Mouse (Mus musculus) liver, embryonic 14.5 days (tissue): ENCODE results near the gene Olfr166. TPM values are rescaled to one million over a fixed set of nuclear protein-coding genes. Genes with fewer than 3 reads are reported as not detected.
"Not testable (repeated sequence)": the region's sequence is repeated elsewhere in the genome, so short reads cannot be mapped to it uniquely, and the experiment has no call there.

Source experiments
- ATAC-seq: fragments of 200-750 bp; cut with Nextera tagmentation; 2 replicates; pipeline ENCODE4 v1.8.0; 2017; ENCODE audit warnings: moderate number of reproducible peaks, mild to moderate bottlenecking, moderate library complexity; ENCODE audit not compliant: insufficient read depth
- DNase-seq, 3 experiments: peaks; one replicate each; pipeline ENCODE4 v3.0.0-alpha.2; 2012 to 2013; ENCODE audit warnings: low read depth in 3 of 3, low spot score in 3 of 3
- H3K27ac ChIP-seq: fragments of 300-500 bp; sonication (generic); 2 replicates; pipeline ENCODE4 v1.5.1; 2014; ENCODE audit warnings: moderate library complexity, mild to moderate bottlenecking, control low read depth, inconsistent platforms
- H3K27me3 ChIP-seq: fragments of 300-500 bp; sonication (generic); 2 replicates; pipeline ENCODE4 v1.6.1; 2014; ENCODE audit warnings: mild to moderate bottlenecking, low read length, moderate library complexity; ENCODE audit not compliant: control insufficient read depth, insufficient read depth
- H3K36me3 ChIP-seq: fragments of 300-500 bp; sonication (generic); replicated peaks from 2 replicates; pipeline ENCODE4 v1.6.1; 2014; ENCODE audit warnings: low read depth; ENCODE audit not compliant: control insufficient read depth, insufficient read depth
- H3K4me1 ChIP-seq, 2 experiments: fragments of 200-500 bp in 1 of 2; fragments of 300-500 bp in 1 of 2; sonication (generic) in 1 of 2; replicated peaks; 2 replicates each; pipeline ENCODE4 v1.6.1; 2012 to 2014; ENCODE audit warnings: antibody characterized with exemption in 1 of 2, inconsistent platforms in 1 of 2, low read length in 1 of 2; ENCODE audit not compliant: control insufficient read depth in 2 of 2, insufficient read depth in 2 of 2
- H3K4me2 ChIP-seq: fragments of 300-500 bp; sonication (generic); 2 replicates; pipeline ENCODE4 v1.6.1; 2014; ENCODE audit warnings: low read depth, mild to moderate bottlenecking, control low read depth, moderate library complexity
- H3K4me3 ChIP-seq, 2 experiments: fragments of 200-500 bp in 1 of 2; fragments of 300-500 bp in 1 of 2; sonication (generic) in 1 of 2; 2 replicates each; pipeline ENCODE4 v1.5.1; 2012 to 2014; ENCODE audit warnings: low read depth in 2 of 2, low read length in 2 of 2, mild to moderate bottlenecking in 2 of 2, control low read depth in 1 of 2, inconsistent platforms in 1 of 2, moderate library complexity in 1 of 2; ENCODE audit not compliant: insufficient read depth in 1 of 2
- H3K9ac ChIP-seq: fragments of 300-500 bp; sonication (generic); replicated peaks from 2 replicates; pipeline ENCODE4 v1.6.1; 2014; ENCODE audit warnings: mild to moderate bottlenecking, control low read depth, moderate library complexity
- H3K9me3 ChIP-seq: fragments of 300-500 bp; sonication (generic); 2 replicates; pipeline ENCODE4 v1.6.1; 2016; ENCODE audit warnings: low read length, mixed read lengths; ENCODE audit not compliant: control insufficient read depth
- CTCF ChIP-seq: IDR thresholded peaks from 2 replicates; pipeline ENCODE4 v1.5.1; 2016; ENCODE audit warnings: antibody characterized with exemption, low read depth, control low read depth
- EP300 ChIP-seq: IDR thresholded peaks from 2 replicates; pipeline ENCODE4 v1.6.1; 2016; ENCODE audit warnings: antibody characterized with exemption, low read depth
- WGBS: fragments of 180-500 bp; shearing (Covaris S2); extraction: QIAGEN DNeasy Blood & Tissue Kit; methylation state at CpG from one replicate; pipeline ENCODE4 v1.1.7; 2014; ENCODE audit not compliant: insufficient replicate concordance; 5-methylcytosine and 5-hydroxymethylcytosine counted together
- polyA plus RNA-seq, 2 experiments: library from polyadenylated mRNA; depleted of rRNA in 1 of 2; stranded (reverse) in 1 of 2; unstranded in 1 of 2; fragments of >200 nt; fragmentation: Nextera tagmentation in 1 of 2; extraction: Ambion mirVana in 1 of 2; gene quantifications; 2 replicates each; pipeline versions ENCODE4 v1.2.1 to v1.2.3; 2012 to 2014

Gene Olfr166
- not detected in 2 replicates for polyA plus RNA-seq (2012; rRNA removed)
- not detected in 2 replicates for polyA plus RNA-seq (2014; fragmentation: Nextera tagmentation; extraction: Ambion mirVana)

GRCm38 (mm10) chr16:19483394-19483793, at the start of gene Olfr166:
Olfr166 (plus strand) TSS chr16:19483694.
- no peaks in the 10 kb centered on the region for H3K36me3 ChIP-seq
- no peaks in the 10 kb centered on the region for H3K9me3 ChIP-seq
- no peaks in the 10 kb centered on the region for H3K27me3 ChIP-seq
- no peak within 1 kb of the TSS for H3K4me2 ChIP-seq
- H3K4me1 ChIP-seq, result no peaks in the 10 kb centered on the region
- no peak within 1 kb of the TSS for H3K9ac ChIP-seq
- no peak for ATAC-seq
- no peak for DNase-seq
- H3K27ac ChIP-seq, result no peak within 1 kb of the TSS
- TF ChIP-seq CTCF (no peak), EP300 (no peak)
- no peak within 1 kb of the TSS for H3K4me3 ChIP-seq

- H3K9ac ChIP-seq, H3K27ac ChIP-seq, H3K27me3 ChIP-seq, ATAC-seq, H3K4me3 ChIP-seq, H3K36me3 ChIP-seq, DNase-seq, H3K4me1 ChIP-seq, H3K4me2 ChIP-seq, H3K9me3 ChIP-seq: not testable (repeated sequence)
- 51% methylated on average over 4 of the region's 4 CpGs for WGBS
Measured at GRCm38 (mm10) chr16:19458741-19459140, 24.8 kb upstream of the Olfr166 start.

GRCm38 (mm10) chr16:19464365-19464764, 19.1 kb upstream of the Olfr166 start:
- no peaks in the 10 kb centered on the region for H3K9me3 ChIP-seq
- ATAC-seq (no peak), DNase-seq (no peak)
- no peak overlapping the region for H3K9ac ChIP-seq
- no peaks in the 10 kb centered on the region for H3K36me3 ChIP-seq
- WGBS, result 90% methylated on average over 1 of the region's 1 CpGs
- no peak overlapping the region for H3K4me2 ChIP-seq
- no peak overlapping the region for H3K4me3 ChIP-seq
- H3K27ac ChIP-seq, result no peak overlapping the region
- no peaks in the 10 kb centered on the region for H3K27me3 ChIP-seq
- no peaks in the 10 kb centered on the region for H3K4me1 ChIP-seq
- TF ChIP-seq CTCF, result no peak
- TF ChIP-seq EP300, result no peak

GRCm38 (mm10) chr16:19522166-19522565, 38.7 kb downstream of the Olfr166 start, which contains the start of gene Olfr167:
Olfr167 (minus strand) TSS chr16:19522266.
- Histone ChIP-seq H3K4me1 (no peaks in the 10 kb centered on the region), H3K9ac (no peak within 1 kb of the TSS), H3K36me3 (no peaks in the 10 kb centered on the region), H3K4me2 (no peak within 1 kb of the TSS), H3K9me3 (no peaks in the 10 kb centered on the region), H3K4me3 (no peak within 1 kb of the TSS), H3K27me3 (no peaks in the 10 kb centered on the region), H3K27ac (no peak within 1 kb of the TSS)
- WGBS, result 63% methylated on average over 2 of the region's 2 CpGs
- DNase-seq (no peak), ATAC-seq (no peak)
- TF ChIP-seq CTCF, result no peak
- TF ChIP-seq EP300, result no peak

- ATAC-seq (no peak), DNase-seq (no peak)
- no peaks in the 10 kb centered on the region for H3K27me3 ChIP-seq
- H3K4me3 ChIP-seq, result no peak within 1 kb of the TSS
- H3K9ac ChIP-seq, result no peak within 1 kb of the TSS
- no peak for TF ChIP-seq CTCF
- no peak for TF ChIP-seq EP300
- no peaks in the 10 kb centered on the region for H3K36me3 ChIP-seq
- H3K4me1 ChIP-seq, result no peaks in the 10 kb centered on the region
- no peaks in the 10 kb centered on the region for H3K9me3 ChIP-seq
- H3K27ac ChIP-seq, result no peak within 1 kb of the TSS
- H3K4me2 ChIP-seq, result no peak within 1 kb of the TSS
Measured at GRCm38 (mm10) chr16:19535455-19535854, 52.0 kb downstream of the Olfr166 start, which contains the start of gene Olfr168. Olfr168 (minus strand) TSS chr16:19535555.

Other genes starting within 250 kb of the Olfr166 start
- not detected in 2 replicates for gene Olfr164, start 169.6 kb upstream of the Olfr166 start, polyA plus RNA-seq (2012; rRNA removed)
- gene Olfr164, start 169.6 kb upstream of the Olfr166 start, polyA plus RNA-seq (2014; fragmentation: Nextera tagmentation; extraction: Ambion mirVana), result not detected in 2 replicates
- gene Olfr165, start 60.6 kb upstream of the Olfr166 start, polyA plus RNA-seq (2012; rRNA removed), result not detected in 2 replicates
- gene Olfr165, start 60.6 kb upstream of the Olfr166 start, polyA plus RNA-seq (2014; fragmentation: Nextera tagmentation; extraction: Ambion mirVana), result not detected in 2 replicates
- gene Olfr167, start 38.6 kb downstream of the Olfr166 start, polyA plus RNA-seq (2012; rRNA removed), result not detected in 2 replicates
- not detected in 2 replicates for gene Olfr167, start 38.6 kb downstream of the Olfr166 start, polyA plus RNA-seq (2014; fragmentation: Nextera tagmentation; extraction: Ambion mirVana)
- gene Olfr168, start 51.9 kb downstream of the Olfr166 start, polyA plus RNA-seq (2012; rRNA removed), result not detected in 2 replicates
- gene Olfr168, start 51.9 kb downstream of the Olfr166 start, polyA plus RNA-seq (2014; fragmentation: Nextera tagmentation; extraction: Ambion mirVana), result not detected in 2 replicates
- not detected in 2 replicates for gene Olfr169, start 88.1 kb downstream of the Olfr166 start, polyA plus RNA-seq (2012; rRNA removed)
- not detected in 2 replicates for gene Olfr169, start 88.1 kb downstream of the Olfr166 start, polyA plus RNA-seq (2014; fragmentation: Nextera tagmentation; extraction: Ambion mirVana)
- not detected in 2 replicates for gene Olfr170, start 128.2 kb downstream of the Olfr166 start, polyA plus RNA-seq (2012; rRNA removed)
- gene Olfr170, start 128.2 kb downstream of the Olfr166 start, polyA plus RNA-seq (2014; fragmentation: Nextera tagmentation; extraction: Ambion mirVana), result not detected in 2 replicates
- gene Olfr171, start 146.2 kb downstream of the Olfr166 start, polyA plus RNA-seq (2012; rRNA removed), result not detected in 2 replicates
- not detected in 2 replicates for gene Olfr171, start 146.2 kb downstream of the Olfr166 start, polyA plus RNA-seq (2014; fragmentation: Nextera tagmentation; extraction: Ambion mirVana)
- not detected in 2 replicates for gene Lamp3, start 222.7 kb downstream of the Olfr166 start, polyA plus RNA-seq (2012; rRNA removed)
- gene Lamp3, start 222.7 kb downstream of the Olfr166 start, polyA plus RNA-seq (2014; fragmentation: Nextera tagmentation; extraction: Ambion mirVana), result 0.06 TPM in 1 of 2 replicates, not detected in the other